10 mouse cellular contexts compared by ENCODE assay signal in the genomic region with DNA sequence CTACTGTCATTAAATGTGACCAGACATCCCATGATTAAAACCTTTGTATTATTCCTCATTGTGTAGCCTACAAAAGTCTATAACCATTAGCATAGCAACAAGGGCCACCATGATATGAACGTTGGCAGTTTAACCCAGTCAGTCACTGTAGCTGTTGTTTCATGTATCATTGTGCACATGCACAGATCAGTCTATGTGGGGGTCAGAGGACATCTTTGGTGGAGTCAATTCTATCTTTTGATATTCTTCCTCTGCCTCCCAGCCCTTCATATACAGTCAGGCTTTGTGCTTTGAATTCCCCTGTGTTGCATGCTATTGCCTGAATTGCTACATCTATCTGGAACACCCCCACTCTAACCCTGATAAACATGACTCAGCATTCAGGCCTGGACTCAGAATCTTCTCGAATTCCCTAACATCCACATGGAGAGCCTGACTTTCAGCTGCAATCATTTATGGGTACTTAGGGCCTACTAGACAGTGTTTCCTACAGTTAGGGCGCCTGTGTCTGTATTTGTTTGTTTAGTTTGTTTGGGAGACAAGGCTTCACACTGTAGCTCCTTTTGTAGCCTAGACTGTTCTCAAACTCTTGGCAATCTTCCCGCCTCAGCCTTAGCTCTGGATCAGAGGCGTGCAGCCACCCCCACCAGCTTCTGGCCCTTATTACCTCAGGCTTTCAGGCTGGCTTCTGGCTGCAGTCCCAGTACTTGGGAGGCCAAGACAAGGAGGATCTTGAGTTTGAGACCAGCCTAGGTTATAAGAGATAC. TPM values are rescaled to one million over a fixed set of nuclear protein-coding genes. Genes with fewer than 3 reads are reported as not detected.
DNase-seq lines count a peak whose midpoint lies in the region; ATAC-seq and TF ChIP-seq lines count a peak whose summit lies in the region.
"Had no signal": no experiment of that assay in that cellular context is flagged by ENCODE, and none has a peak within 500 bp of the region (broad histone marks: within the 10 kb centered on the region; RNA-seq: fewer than 3 reads in every experiment).

No protein-coding gene starts in this region.

- no peak overlapping the region for H3K4me3 ChIP-seq in lung, postnatal 0 days (ENCODE audit: low read depth, low read length)
- H3K4me3 ChIP-seq: erythroblast, embryonic 14.5 days had no signal

- intact Hi-C loops in gastrocnemius, postnatal 14 days (cut with DNase I; ENCODE audit: low total_unique reads): no loop called here
- intact Hi-C loops in heart, postnatal 14 days (cut with DNase I): no loop called here

- TF ChIP-seq EP300 in lung, postnatal 0 days (IDR thresholded peaks at IDR 0.05): no peak

- no peaks in the 10 kb centered on the region for H3K27me3 ChIP-seq in lung, postnatal 0 days (replicated peaks; ENCODE audit: insufficient read depth, low read length)

- H3K9ac ChIP-seq in lung, postnatal 0 days (replicated peaks; ENCODE audit: low read depth): no peak overlapping the region

- TF ChIP-seq CTCF in lung, postnatal 0 days (IDR thresholded peaks at IDR 0.05): no peak

- no peaks in the 10 kb centered on the region for H3K9me3 ChIP-seq in lung, postnatal 0 days (ENCODE audit: low read length)

- peak; percentile 53 for ATAC-seq in lung, postnatal 0 days

- peak; percentile 37 for DNase-seq in gastrocnemius, postnatal 14 days
- no peak for DNase-seq in gastrocnemius, adult 8-10 months (ENCODE audit: low spot score in 2 of 2)
- DNase-seq in urinary bladder, postnatal 25 days (ENCODE audit: low spot score): peak; percentile 29
- DNase-seq in urinary bladder, adult 2 months (ENCODE audit: low spot score): no peak
- DNase-seq in heart, postnatal 14 days: peak; percentile 12 to 42
- DNase-seq in lung, postnatal 0 days (ENCODE audit: low spot score): peak; percentile 55
- DNase-seq in neural tube, embryonic 10.5 days (ENCODE audit: extremely low spot score, low spot score): no peak
- no peak for DNase-seq in T-cell, adult 2 months (ENCODE audit: low spot score)

- H3K27ac ChIP-seq in lung, postnatal 0 days (ENCODE audit: low read length): no peak overlapping the region

- 66% methylated on average over 5 of the region's 5 CpGs for WGBS in lung, postnatal 0 days

- H3K4me2 ChIP-seq in lung, postnatal 0 days (replicated peaks; ENCODE audit: low read depth, low read length): no peak overlapping the region

- H3K36me3 ChIP-seq in lung, postnatal 0 days (ENCODE audit: insufficient read depth, low read length): no peaks in the 10 kb centered on the region

- no peaks in the 10 kb centered on the region for H3K4me1 ChIP-seq in lung, postnatal 0 days (ENCODE audit: insufficient read depth, low read depth, low read length)

RNA-seq across cellular contexts. Expression of a gene that starts 4.3 kb away (rescaled TPM):
- total RNA-seq in gastrocnemius, postnatal 14 days (2021): not detected
- not detected for total RNA-seq in gastrocnemius, adult 8-10 months (2022)
- polyA plus RNA-seq in urinary bladder, adult 2 months (2012; rRNA removed): 13.5 and 15.1 TPM in 2 replicates
- total RNA-seq in heart, postnatal 14 days (2021): under 1 TPM in 1 of 2 experiments, not detected in 1; 0.32 TPM
- 2.5 and 2.8 TPM in 2 replicates for polyA plus RNA-seq in lung, postnatal 0 days (2015; fragmentation: Nextera tagmentation; extraction: Ambion mirVana)
- total RNA-seq: liver, adult 2 months had no signal
- polyA plus RNA-seq: erythroblast, embryonic 14.5 days had no signal

RNA-seq across cellular contexts. Expression of a gene that starts 5.2 kb away (rescaled TPM):
- total RNA-seq in gastrocnemius, postnatal 14 days (2021): under 1 TPM in 1 of 2 experiments, not detected in 1; 0.16 TPM
- not detected for total RNA-seq in gastrocnemius, adult 8-10 months (2022)
- polyA plus RNA-seq in urinary bladder, adult 2 months (2012; rRNA removed): 0.47 and 0.58 TPM in 2 replicates
- not detected for total RNA-seq in heart, postnatal 14 days (2021)
- polyA plus RNA-seq in lung, postnatal 0 days (2015; fragmentation: Nextera tagmentation; extraction: Ambion mirVana): 1.5 and 1.6 TPM in 2 replicates
- polyA plus RNA-seq: erythroblast, embryonic 14.5 days; liver, adult 2 months had no signal

RNA-seq across cellular contexts. Expression of a gene that starts 14.7 kb away (rescaled TPM):
- 10 to 100 TPM; 41.2 to 43.5 TPM for total RNA-seq in gastrocnemius, postnatal 14 days (2021)
- total RNA-seq in gastrocnemius, adult 8-10 months (2022): 100 to 1,000 TPM in 1 of 4 experiments, 10 to 100 TPM in 3; 69.6 to 108 (median 87.4) TPM
- polyA plus RNA-seq in urinary bladder, adult 2 months (2012; rRNA removed): 11.0 and 15.4 TPM in 2 replicates
- total RNA-seq in heart, postnatal 14 days (2021): 1 to 10 TPM; 6.7 to 7.8 TPM
- polyA plus RNA-seq in lung, postnatal 0 days (2015; fragmentation: Nextera tagmentation; extraction: Ambion mirVana): 5.9 and 6.5 TPM in 2 replicates

RNA-seq across cellular contexts. Expression of a gene that starts 18.1 kb away (rescaled TPM):
- 10 to 100 TPM; 18.8 to 24.5 TPM for total RNA-seq in gastrocnemius, postnatal 14 days (2021)
- 10 to 100 TPM; 13.7 to 18.3 (median 15.0) TPM for total RNA-seq in gastrocnemius, adult 8-10 months (2022)
- polyA plus RNA-seq in urinary bladder, adult 2 months (2012; rRNA removed): 77.2 and 92.7 TPM in 2 replicates
- total RNA-seq in heart, postnatal 14 days (2021): 10 to 100 TPM; 31.9 to 33.6 TPM
- polyA plus RNA-seq in lung, postnatal 0 days (2015; fragmentation: Nextera tagmentation; extraction: Ambion mirVana): 104 and 120 TPM in 2 replicates

RNA-seq across cellular contexts. Expression of a gene that starts 28.9 kb away (rescaled TPM):
- 1 to 10 TPM; 7.3 to 8.1 TPM for total RNA-seq in gastrocnemius, postnatal 14 days (2021)
- 1 to 10 TPM; 7.2 to 9.1 (median 7.6) TPM for total RNA-seq in gastrocnemius, adult 8-10 months (2022)
- 21.4 and 21.9 TPM in 2 replicates for polyA plus RNA-seq in urinary bladder, adult 2 months (2012; rRNA removed)
- 10 to 100 TPM; 14.9 to 15.0 TPM for total RNA-seq in heart, postnatal 14 days (2021)
- 4.3 and 4.7 TPM in 2 replicates for polyA plus RNA-seq in lung, postnatal 0 days (2015; fragmentation: Nextera tagmentation; extraction: Ambion mirVana)

Comparison
In these comparisons a context has a peak if more than half of its experiments do, and no peak if none do; other contexts are left out.
1. DNase-seq: peak in gastrocnemius, postnatal 14 days (single experiment), urinary bladder, postnatal 25 days (single experiment), heart, postnatal 14 days (2 of 2) and lung, postnatal 0 days (single experiment); none in gastrocnemius, adult 8-10 months (0 of 2), urinary bladder, adult 2 months (single experiment), neural tube, embryonic 10.5 days (single experiment) and T-cell, adult 2 months (single experiment).
2. RNA of a gene that starts 14.7 kb away (total RNA-seq): 69.6 to 108 TPM in gastrocnemius, adult 8-10 months and 41.2 to 43.5 TPM in gastrocnemius, postnatal 14 days; 6.7 to 7.8 TPM in heart, postnatal 14 days; every median in the first group is over 4 times any median in the second.